Mouse (Mus musculus): ENCODE results near the gene Gm20388.

DNA sequence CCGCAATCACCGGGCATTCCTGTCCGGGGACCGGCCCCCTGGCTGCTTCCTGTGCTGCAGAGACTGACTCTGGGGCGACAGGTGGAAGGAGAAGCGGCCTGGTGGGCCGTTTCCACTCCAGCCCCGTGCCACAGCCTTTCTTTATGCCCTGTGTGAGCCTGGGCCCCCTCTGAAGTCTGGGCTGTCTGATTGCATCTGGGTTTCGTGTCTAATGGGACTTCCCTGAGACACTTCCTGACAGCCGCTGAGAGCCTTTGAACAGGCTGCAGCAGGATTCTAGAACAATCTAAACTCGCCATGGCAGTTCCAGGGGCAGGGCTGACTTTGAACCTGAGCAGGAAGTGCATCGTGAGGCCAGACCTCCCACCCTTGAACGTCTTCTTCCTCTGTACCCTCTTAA is 1066.5 kb downstream of the Gm20388 start:
- TF ChIP-seq HCFC1 (IDR thresholded peaks at IDR 0.05; ENCODE audit: borderline replicate concordance, insufficient read depth, low read length) (no peak), CHD2 (IDR thresholded peaks at IDR 0.05; ENCODE audit: low read depth, low read length) (no peak), MAFK (IDR thresholded peaks at IDR 0.05; ENCODE audit: insufficient read depth, low read depth, low read length) (no peak), ZC3H11A (IDR thresholded peaks at IDR 0.05; ENCODE audit: borderline replicate concordance, low read depth, low read length) (no peak), ZNF384 (IDR thresholded peaks at IDR 0.05; ENCODE audit: low read depth, low read length) (no peak)
